ENCODE assay signal across 16 mouse cellular contexts in genomic region chr1:149911050-149911449, GRCm38 (mm10). TPM values are rescaled to one million over a fixed set of nuclear protein-coding genes. Genes with fewer than 3 reads are reported as not detected.
A peak's percentile ranks its signal among the peaks of the same experiment; 100 is the strongest.
DNase-seq lines count a peak whose midpoint lies in the region; ATAC-seq lines count a peak whose summit lies in the region.
"Had no signal": no experiment of that assay in that cellular context is flagged by ENCODE, and none has a peak within 500 bp of the region (broad histone marks: within the 10 kb centered on the region; RNA-seq: fewer than 3 reads in every experiment).

No protein-coding gene starts in this region.

- no peaks in the 10 kb centered on the region for H3K9me3 ChIP-seq in liver, embryonic 12.5 days (replicated peaks)
- H3K9me3 ChIP-seq: heart, embryonic 13.5 days; liver, embryonic 13.5 days had no signal

- H3K9ac ChIP-seq in liver, embryonic 12.5 days: no peak overlapping the region
- H3K9ac ChIP-seq: heart, embryonic 13.5 days; liver, embryonic 13.5 days had no signal

- H3K36me3 ChIP-seq in liver, embryonic 12.5 days: no peaks in the 10 kb centered on the region
- H3K36me3 ChIP-seq: heart, embryonic 13.5 days; liver, embryonic 13.5 days had no signal

- ATAC-seq in liver, embryonic 12.5 days: no peak
- peak; percentile 99 for ATAC-seq in megakaryocyte, adult 5-6 weeks (ENCODE audit: poor library complexity, severe bottlenecking)
- ATAC-seq: forebrain, embryonic 14.5 days had no signal

- 44% methylated on average over 4 of the region's 4 CpGs for WGBS in liver, embryonic 12.5 days (ENCODE audit: insufficient replicate concordance)

- no peaks in the 10 kb centered on the region for H3K27me3 ChIP-seq in liver, embryonic 12.5 days (replicated peaks)
- H3K27me3 ChIP-seq: heart, embryonic 13.5 days; liver, embryonic 13.5 days had no signal

- no peaks in the 10 kb centered on the region for H3K4me1 ChIP-seq in liver, embryonic 12.5 days
- H3K4me1 ChIP-seq: heart, embryonic 13.5 days; liver, embryonic 13.5 days had no signal

- H3K27ac ChIP-seq in liver, embryonic 12.5 days: no peak overlapping the region
- H3K27ac ChIP-seq: heart, embryonic 13.5 days; liver, embryonic 13.5 days had no signal

- no peak overlapping the region for H3K4me3 ChIP-seq in liver, embryonic 12.5 days
- H3K4me3 ChIP-seq: erythroblast, embryonic 14.5 days; heart, embryonic 13.5 days; liver, embryonic 13.5 days had no signal

- no peak overlapping the region for H3K4me2 ChIP-seq in liver, embryonic 12.5 days
- H3K4me2 ChIP-seq: heart, embryonic 13.5 days; liver, embryonic 13.5 days had no signal

- DNase-seq in liver (peak; percentile 15), 416B (ENCODE audit: low read depth) (peak; percentile 77)
- DNase-seq in brain, adult 2 months (ENCODE audit: low read depth, low spot score): peak; percentile 18
- DNase-seq in right cerebral cortex, adult 2 months (ENCODE audit: low spot score in 2 of 2): no peak
- DNase-seq in layer of hippocampus, postnatal 25 days (ENCODE audit: extremely low spot score in 1 of 2, low spot score in 1 of 2): no peak
- DNase-seq: cerebellum, postnatal 36 days; gastrocnemius, postnatal 36 days; heart, postnatal 4 days; kidney, adult 8-10 months; liver, embryonic 13.5 days; right cerebral cortex, postnatal 25 days had no signal

RNA-seq across cellular contexts. Expression of gene Pla2g4a, which starts 50.0 kb away (rescaled TPM):
- 13.9 and 17.2 TPM in 2 replicates for polyA plus RNA-seq in liver, embryonic 12.5 days (2016; fragmentation: Nextera tagmentation; extraction: Ambion mirVana)
- total RNA-seq in megakaryocyte, adult 5-6 weeks (2015): 31.8 and 32.3 TPM in 2 replicates
- total RNA-seq in megakaryocyte, adult 5-6 weeks (2017): 69.2 and 86.6 TPM in 2 replicates
- total RNA-seq in layer of hippocampus, postnatal 25 days (2021): 1 to 10 TPM; 2.0 to 2.6 TPM
- polyA plus RNA-seq: erythroblast, embryonic 14.5 days had no signal

Comparison
In these comparisons a context has a peak if more than half of its experiments do, and no peak if none do; other contexts are left out.
1. DNase-seq: peak in liver (single experiment), 416B (single experiment) and brain, adult 2 months (single experiment); none in right cerebral cortex, adult 2 months (0 of 2) and layer of hippocampus, postnatal 25 days (0 of 2).
2. RNA of gene Pla2g4a, which starts 50.0 kb away (total RNA-seq): 31.8 to 86.6 TPM in megakaryocyte, adult 5-6 weeks; 2.0 to 2.6 TPM in layer of hippocampus, postnatal 25 days; every median in the first group is over 4 times any median in the second.